Mouse (Mus musculus) adrenal gland, adult 18-20 months (tissue): ENCODE measurements around the gene Slc12a3. TPM values are rescaled to one million over a fixed set of nuclear protein-coding genes. Genes with fewer than 3 reads are reported as not detected.

ENCODE experiments used
- DNase-seq, 2 experiments: peaks; one replicate each; pipeline ENCODE4 v3.0.0; 2021 to 2022; ENCODE audit warnings: low spot score in 2 of 2
- total RNA-seq, 2 experiments: library from RNA; stranded (reverse); gene quantifications; 1 replicate in 1 of 2; 2 replicates in 1 of 2; pipeline ENCODE4 v1.2.3; 2021

Slc12a3 gene
- total RNA-seq, 2 experiments from 2014 or later = 0.13 TPM; not detected in 1

DNA sequence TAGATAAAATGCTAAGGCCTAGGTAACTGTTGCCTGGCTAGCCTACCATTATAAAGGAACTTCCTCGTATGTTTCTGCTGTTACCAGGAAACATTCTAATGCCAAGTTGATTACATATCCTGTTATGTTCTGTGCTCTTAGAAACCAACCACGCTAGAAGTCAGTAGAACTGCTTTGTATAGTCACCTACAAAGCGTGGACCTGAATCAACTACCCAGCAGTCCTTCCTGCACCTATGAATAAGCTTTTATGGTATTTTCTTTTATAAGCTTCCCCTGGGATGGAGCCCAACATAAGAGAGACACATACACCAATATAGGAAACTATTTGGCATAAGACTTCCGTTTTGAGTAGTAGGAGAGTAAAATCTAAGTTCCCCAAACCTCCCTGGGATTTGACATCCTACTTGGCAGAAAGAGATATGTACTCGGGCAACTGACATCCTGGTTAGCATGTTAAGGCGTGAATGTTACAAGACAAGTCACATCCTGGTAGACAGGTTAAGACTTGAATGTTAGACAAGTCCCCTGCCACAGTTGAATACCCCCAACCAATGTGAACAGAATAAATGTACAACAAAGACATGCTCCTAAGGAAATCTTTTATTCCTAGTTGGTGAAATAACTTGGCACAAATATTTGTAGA, 44.1 kb downstream of the Slc12a3 start:
- DNase-seq = no peak

DNA sequence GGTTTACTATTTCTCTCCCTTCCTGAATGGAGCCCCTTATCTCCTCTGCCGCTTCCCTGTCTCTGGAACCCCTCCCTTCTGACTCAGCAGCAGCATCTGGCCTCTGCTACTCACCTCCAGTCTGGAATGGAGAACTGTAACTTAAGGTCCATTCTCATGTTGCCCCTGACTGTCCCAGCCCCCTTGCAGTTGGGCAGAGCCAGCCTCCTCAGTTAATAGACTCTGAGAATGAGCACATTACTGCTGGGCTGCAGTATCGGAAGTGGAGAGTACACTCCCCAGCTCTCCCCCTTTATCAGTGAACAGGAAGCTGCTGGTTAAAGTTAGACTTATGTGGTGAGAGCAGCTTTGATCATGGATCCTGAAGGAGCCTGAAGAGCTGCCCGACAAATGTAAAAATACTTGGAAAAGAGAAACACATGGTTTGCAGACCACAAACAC, 46.6 kb downstream of the Slc12a3 start:
- DNase-seq = no peak

DNA sequence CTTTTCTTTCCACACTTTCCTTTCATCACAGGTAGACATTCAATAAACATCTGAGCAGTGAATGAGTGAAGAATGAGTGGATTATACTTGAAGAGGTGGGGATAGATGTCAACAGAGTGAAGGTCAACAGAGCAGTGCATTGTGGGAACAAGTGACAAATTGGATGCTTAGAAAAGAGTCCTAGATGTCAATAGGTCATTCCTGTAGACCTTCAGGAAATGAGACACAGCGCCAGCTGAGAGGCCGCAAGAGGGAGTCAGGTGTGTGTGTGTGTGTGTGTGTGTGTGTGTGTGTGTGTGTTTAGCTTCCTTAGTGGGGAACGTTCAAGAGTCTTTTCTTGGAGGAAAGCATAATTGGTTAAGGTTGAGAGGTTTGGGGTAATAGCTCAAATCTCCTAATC, 47.2 kb downstream of the Slc12a3 start:
- DNase-seq = no peak

DNA sequence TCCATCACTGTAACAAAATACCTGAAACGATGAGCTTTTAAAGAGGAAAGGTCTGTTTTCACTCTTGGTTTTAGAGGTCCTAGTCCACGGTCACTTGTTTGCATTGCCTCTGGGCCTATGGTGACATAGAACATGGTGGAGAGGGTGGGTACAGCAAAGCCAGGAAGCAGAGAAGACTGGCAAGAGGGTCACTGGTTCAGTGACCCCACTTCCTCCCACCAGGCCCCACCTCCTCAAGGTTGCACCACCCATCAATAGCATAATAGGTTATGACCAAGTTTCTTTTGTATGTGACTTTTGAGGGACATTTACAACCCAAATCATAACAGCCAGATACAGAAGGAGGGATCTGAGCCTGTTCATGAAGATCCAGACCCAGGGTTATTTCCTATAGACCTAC, 47.6 kb downstream of the Slc12a3 start:
- DNase-seq = no peak

DNA sequence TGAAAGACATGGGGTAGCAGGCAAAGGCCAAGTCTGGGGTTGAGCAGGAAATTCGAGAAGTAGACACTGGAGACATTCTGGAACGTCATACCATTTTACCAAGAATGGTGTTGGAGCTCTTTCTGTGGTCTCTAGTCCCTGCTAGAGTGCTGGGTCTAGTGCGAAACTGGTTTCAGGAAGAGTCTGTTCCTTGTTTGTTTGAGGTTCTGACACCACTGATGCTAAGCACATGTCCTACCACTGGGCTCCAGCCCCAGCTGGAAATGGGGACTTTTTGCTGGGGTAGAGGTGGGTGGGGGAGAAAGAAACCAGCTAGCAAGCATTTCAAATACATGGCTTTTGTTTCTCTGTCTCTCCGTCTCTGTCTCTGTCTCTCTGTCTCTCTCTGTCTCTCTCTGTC, 48.0 kb downstream of the Slc12a3 start:
- no peak for DNase-seq

DNA sequence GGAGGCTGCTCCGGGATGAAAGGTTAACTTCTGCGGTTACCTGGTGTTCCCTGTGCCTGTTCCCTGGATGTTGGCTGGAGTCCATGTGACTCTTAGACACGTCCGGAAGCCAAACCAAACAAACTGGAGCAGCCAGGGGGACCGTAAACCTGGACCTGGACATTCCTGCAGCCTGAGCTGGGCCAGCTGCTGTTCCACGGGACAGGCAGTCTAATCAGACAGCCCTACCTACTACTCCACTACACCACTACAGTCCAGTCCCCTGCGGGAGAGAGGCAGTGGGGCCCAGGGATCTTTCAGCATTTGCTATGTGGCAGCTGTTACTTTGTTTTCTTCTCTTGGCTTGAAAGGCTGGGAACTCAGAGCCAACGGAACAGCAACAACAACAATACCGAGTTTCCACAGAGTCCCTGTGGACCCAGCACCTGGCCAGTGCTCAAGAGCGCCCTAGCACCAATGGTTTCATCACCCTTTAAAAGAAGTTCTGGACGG, 48.8 kb downstream of the Slc12a3 start:
- DNase-seq = no peak

DNA sequence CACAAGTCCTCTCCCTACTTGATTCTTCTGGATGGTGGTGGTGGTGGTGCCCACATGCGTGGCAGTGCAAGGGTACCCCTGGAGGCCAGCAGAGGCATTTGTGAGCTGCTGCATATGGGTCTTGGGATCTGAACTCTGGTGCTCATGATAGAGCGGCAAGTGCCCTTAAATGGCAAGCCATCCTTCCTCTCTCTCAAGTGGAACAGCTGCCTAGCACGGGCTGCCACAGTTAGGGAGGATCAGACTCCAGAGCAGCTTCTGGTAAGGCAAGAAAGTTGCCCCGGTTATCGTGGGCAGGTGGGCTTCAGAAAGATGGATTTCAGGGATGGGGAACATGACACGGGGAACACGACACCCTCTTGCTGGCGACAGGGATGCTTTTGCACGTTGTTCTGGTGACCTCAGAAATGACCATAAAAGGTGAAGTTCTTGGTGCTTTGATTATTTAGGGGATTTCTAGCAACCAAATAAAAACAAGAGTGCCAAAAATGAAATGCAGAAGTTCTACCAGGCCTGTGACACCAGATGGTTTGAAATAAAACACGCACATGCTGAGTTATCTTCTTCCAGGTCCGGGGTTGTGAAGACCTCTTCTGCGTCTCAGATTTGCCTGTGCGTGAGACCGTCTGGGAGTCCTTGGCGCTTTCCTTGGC, 49.9 kb downstream of the Slc12a3 start:
- DNase-seq = no peak

DNA sequence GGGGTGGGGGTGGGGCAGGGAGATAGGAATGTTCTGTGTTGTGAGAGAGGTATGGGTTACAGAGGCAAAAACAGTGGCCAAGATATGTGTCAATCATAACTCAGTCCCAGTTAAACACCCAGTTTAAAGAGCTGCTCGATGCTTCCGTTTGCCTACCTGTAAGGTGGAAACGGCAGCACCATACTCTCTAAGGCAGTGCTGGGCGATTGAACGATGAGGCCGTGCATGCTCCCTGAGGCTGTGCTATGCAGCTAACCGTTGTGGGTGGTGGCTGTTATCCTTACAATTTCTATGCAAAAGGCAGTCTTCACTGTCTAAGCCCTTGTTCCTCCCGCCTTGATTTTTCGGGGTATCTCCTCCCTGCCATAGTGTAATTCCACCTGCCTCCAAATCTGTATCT, 50.7 kb downstream of the Slc12a3 start:
- no peak for DNase-seq

DNA sequence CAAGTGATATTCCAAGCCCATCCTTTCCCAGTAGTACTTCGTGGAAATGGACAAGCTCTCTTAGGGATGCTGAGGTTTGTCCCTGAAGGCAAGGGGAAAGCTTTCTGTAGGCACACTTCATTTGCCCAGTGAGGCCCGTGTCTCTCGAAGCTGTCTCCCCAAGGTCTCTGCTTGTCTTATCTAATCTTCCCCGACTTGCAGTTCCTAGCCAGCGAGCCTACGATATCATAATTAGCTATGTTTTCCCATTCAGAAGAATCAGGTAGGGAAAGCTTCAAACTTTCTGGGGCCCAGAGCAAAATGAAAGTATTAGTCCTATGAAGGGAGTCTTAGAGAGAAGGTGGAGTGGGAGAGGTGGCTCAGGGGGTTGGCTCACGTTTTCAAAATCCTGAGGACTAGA, 55.2 kb downstream of the Slc12a3 start:
- DNase-seq = no peak

DNA sequence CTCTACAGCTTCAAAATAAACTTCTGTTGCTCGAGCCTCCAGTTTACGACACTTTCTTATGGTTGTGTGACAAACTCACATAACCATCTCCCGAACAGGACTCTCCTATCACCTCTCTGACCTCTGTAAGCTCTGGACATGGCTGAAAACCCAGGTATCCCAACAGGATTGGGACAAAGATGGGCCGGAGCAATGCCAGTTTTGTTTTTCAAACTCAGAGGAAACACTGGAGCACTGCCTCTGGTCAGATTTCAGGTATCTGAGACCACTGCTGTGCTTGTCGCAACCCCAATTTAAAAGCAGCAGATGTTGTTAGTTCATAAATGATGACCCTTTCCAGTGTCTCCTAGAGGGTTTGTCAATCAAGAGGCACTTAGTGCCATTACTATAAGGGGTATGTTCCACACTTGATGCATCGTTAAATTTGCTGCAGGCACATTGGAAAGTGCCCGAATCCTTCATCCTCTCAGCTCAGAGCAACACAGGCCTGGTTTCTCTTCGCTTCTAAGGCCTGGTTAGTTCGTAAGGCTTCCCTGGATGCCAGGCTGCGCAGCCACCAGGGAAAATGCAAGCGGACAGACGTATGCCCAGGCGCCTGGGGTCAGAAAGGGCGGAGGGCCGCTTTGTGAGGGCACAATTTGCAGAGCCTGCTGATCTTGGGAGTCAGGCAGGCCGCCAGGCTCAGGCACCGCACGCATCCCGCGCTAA, 56.7 kb downstream of the Slc12a3 start:
- DNase-seq = no peak

DNA sequence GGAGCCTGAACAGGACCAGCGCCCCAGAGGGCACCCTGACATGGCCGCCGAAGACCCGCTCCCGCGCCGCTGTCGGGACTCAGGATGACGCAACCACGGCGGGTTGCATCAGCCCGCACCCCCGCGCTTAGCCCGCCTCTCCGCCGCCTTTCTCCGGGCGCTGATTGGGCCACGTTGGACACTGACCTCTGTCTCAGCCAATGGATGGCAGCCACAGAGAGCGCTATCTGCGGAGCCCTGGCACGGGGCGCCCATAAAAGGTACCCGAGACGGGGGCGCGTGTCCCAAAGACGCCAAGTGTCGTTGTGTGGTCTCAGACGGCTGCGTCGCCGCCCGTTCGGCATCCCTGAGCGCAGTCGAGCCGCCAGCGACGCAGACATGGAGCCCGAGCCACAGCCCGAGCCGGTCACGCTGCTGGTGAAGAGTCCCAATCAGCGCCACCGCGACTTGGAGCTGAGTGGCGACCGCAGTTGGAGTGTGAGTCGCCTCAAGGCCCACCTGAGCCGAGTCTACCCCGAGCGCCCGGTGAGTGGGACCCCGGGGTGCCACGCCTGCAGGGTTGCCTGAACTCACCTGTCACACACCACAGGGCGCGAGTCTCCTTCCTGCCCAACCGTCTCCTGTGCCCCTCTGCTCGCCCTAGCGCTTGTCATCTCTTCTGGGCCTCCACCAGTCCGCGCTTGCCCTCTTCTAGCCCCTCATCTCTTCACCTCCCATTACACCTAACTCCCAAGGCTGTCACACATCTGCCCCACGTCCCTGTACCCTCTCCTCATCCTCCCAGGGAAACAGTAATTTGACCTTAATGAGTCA, 57.4 kb downstream of the Slc12a3 start, which contains the start of gene Herpud1:
Gene Herpud1, plus strand, starts transcription at position 225 of the 813 bp plus-strand sequence.
- peak; percentile 96 to 97 for DNase-seq

DNA sequence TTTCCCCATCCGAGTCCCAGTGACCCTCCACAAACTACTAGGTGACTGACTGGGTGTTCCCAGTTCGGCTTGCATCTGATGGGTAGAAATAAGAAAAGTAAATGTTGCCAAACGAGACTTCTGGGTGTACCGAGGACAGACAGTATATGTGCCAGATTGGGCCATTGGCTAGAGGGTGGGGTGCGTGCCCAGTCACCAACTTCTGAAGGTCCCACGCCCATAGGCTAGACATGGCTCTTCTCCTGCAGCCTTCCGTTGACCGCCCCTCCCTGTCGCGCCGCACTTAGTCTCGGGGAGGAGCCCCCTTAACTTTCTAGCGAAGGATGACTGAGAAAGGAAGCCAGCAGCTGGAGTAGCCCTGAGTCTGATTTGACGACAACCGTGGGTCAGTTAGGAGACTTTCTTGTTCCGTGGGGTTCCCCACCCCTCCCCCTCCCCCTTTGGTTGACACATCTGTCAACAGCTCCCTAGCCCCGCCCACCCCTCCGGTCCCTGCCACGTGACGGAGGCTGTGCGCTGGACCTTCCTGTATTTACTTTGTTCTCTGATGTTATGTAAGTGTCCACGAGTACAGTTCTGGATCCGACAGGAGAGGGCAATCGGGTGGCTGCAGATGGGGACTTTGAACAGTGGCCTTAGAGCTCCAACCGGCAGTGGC, 58.2 kb downstream of the Slc12a3 start:
- DNase-seq = peak; percentile 69 to 73

DNA sequence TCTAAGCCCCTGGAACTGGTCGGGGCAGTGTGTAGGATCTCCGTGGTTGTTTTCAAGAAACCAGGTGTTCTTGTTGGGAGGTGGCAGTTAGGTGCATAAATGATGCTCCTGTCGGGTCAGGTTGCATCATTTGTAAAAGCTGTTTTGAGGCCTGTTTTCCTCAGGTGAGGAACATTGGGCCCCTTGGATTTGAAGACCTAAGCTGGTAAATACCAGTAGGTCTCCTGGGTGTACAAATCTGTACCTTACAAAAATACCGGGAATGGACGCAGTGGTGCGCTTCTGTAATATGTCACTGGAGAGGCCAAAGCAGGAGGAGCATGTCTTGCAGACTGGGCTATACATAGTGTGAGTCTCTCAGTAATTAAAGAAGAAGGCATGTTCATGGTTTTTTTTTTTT, 58.8 kb downstream of the Slc12a3 start:
- no peak for DNase-seq

DNA sequence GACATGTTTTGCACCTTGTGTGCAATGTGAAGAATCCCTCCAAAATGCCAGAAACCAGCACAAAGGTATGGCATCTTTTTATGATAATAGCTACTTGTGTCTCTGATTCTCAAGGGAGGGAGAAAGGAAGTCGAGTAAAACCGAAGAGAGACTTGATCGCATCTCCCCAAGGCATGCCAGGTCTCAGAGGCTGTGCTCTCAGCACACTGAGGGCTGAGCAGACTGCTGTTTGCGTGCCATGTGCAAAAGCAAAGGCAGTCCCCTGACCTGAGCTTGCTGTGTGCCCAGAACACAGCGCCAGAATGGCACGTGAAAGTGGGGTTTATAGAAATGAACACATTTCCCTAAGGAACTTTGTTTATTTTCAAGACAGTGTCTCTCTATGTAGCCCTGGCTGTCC, 60.5 kb downstream of the Slc12a3 start:
- no peak for DNase-seq

DNA sequence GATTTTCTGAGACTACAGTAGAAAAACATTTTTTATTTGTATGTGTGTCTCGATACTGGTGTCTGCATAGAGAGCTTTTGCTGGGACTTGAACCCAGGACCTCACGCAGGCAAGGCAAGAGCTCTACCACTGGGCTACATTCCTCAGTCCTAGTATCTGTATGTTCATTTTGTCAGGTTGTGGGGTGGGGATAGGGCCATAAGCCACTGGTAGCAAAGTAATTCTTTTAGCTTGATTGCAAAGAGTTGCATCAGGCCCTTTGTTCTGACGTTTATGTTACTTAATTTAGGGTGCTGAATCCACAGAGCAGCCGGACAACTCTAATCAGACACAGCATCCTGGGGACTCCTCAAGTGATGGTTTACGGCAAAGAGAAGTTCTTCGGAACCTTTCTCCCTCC, 61.4 kb downstream of the Slc12a3 start:
- DNase-seq = no peak

DNA sequence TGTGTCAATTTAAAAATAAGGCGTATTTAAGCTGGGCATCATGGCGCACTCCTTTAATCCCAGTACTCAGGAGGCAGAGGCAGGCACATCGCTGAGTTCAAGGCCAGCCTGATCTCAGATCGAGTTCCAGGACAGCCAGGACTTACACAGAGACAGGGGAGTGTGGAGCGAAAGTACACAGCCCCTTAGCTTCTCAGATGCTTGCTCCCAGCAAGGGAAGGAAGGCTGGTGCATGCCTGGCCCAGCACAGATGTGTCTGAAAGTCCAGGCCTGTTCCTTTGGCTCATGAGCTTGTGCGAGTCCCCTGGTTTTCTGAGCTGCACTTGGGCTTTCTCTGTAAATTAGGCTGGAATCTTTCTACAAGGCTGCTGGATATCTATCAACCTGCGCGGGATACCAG, 61.9 kb downstream of the Slc12a3 start:
- no peak for DNase-seq

DNA sequence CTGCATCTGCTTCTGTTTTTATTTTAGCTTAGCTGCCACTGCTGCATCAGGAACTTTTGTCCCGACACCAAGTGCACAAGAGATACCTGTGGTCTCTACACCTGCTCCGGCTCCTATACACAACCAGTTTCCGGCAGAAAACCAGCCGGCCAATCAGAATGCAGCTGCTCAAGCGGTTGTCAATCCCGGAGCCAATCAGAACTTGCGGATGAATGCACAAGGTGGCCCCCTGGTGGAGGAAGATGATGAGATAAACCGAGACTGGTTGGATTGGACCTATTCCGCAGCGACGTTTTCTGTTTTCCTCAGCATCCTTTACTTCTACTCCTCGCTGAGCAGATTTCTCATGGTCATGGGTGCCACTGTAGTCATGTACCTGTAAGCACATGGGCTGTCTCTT, 63.1 kb downstream of the Slc12a3 start:
- DNase-seq = peak; percentile 35 to 42

DNA sequence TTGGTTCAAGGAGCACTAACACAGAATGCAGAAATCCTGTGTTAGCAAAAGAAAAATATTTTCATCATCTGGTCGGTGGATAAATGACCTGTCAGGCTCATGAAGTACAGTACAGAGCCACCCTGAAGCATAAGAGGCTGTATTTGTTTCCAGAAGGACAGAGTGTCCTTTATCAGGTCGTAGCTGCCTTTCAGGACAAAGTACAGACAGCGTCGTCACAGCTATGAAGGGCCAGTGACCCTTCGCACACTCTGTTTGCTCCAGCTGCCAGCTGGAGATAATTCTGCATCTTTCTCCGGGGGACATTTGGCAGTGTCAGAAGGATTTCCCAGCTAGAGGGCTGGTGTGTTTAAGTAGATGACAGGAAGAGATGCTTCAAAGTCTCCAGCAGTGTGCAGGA, 63.6 kb downstream of the Slc12a3 start:
- no peak for DNase-seq

DNA sequence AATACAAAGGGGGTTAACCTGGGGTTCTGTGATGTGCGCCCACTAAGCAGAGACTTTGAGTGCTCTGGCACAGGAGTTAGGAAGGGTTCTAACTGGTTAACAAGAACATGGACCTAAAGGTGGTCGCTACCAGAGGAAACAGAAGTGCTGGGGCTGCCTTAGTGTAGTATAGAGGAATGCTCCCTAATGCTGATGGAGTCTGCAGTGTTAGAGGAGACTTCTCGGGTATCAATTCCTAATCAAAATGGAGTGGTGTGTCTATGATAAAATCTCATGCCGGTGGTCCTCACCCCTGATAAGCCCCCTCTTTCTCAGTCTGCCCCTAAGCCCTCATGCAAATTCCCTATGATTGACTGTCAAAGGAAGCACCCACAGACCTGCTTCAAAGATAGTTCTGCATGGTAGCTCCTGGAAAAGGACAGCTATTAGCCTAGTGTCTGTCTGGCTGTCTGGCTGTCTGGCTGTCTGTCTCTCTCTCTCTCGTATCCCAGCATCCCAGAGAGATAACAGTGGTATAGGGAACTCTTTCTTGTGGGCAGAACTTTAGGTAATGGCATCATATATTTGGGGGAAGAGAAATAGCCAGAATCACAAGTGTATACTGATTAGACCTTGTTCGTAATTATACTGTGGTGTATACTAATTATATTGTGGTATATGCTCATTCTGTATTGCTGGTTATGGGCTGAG, 67.0 kb downstream of the Slc12a3 start:
- no peak for DNase-seq
